ENCODE assay signal across 8 mouse cellular contexts in genomic region chr7:35169341-35169740, GRCm38 (mm10). TPM values are rescaled to one million over a fixed set of nuclear protein-coding genes. Genes with fewer than 3 reads are reported as not detected.
A peak's percentile ranks its signal among the peaks of the same experiment; 100 is the strongest.
DNase-seq lines count a peak whose midpoint lies in the region; ATAC-seq lines count a peak whose summit lies in the region.

No protein-coding gene starts in this region.

- H3K4me3 ChIP-seq in midbrain, embryonic 10.5 days: no peak overlapping the region
- no peak overlapping the region for H3K4me3 ChIP-seq in midbrain, embryonic 16.5 days (ENCODE audit: low read depth, low read length)
- no peak overlapping the region for H3K4me3 ChIP-seq in kidney, embryonic 14.5 days (ENCODE audit: low read length)

- H3K27me3 ChIP-seq in midbrain, embryonic 10.5 days (ENCODE audit: low read depth, poor library complexity, severe bottlenecking): peaks cover 39% of the 10 kb centered on the region
- H3K27me3 ChIP-seq in midbrain, embryonic 16.5 days (ENCODE audit: control insufficient read depth, insufficient read depth, low read depth, low read length): no peaks in the 10 kb centered on the region
- no peaks in the 10 kb centered on the region for H3K27me3 ChIP-seq in kidney, embryonic 14.5 days (ENCODE audit: control insufficient read depth, insufficient read depth, low read length)
- H3K27me3 ChIP-seq in splenic B cell, adult 2 months (ENCODE audit: control insufficient read depth, insufficient read depth, low read length, poor library complexity, severe bottlenecking): no peaks in the 10 kb centered on the region

- H3K36me3 ChIP-seq in midbrain, embryonic 10.5 days: no peaks in the 10 kb centered on the region
- no peaks in the 10 kb centered on the region for H3K36me3 ChIP-seq in midbrain, embryonic 16.5 days (ENCODE audit: control insufficient read depth, insufficient read depth, low read length)
- H3K36me3 ChIP-seq in kidney, embryonic 14.5 days (ENCODE audit: control insufficient read depth, insufficient read depth, low read length): no peaks in the 10 kb centered on the region
- H3K36me3 ChIP-seq in splenic B cell, adult 2 months (ENCODE audit: control insufficient read depth, insufficient read depth, low read length, poor library complexity, severe bottlenecking): no peaks in the 10 kb centered on the region

- no peak for ATAC-seq in midbrain, embryonic 16.5 days
- peak; percentile 75 for ATAC-seq in common myeloid progenitor, adult 5-6 weeks (replicated peaks; ENCODE audit: low read depth, poor library complexity, severe bottlenecking)
- ATAC-seq in kidney, embryonic 14.5 days (ENCODE audit: low FRiP score, low TSS enrichment): peak; percentile 39; the same call in 1 of the 2 replicates

- H3K9ac ChIP-seq in midbrain, embryonic 16.5 days (ENCODE audit: low read depth, low read length): no peak overlapping the region
- H3K9ac ChIP-seq in kidney, embryonic 14.5 days (ENCODE audit: low read depth, low read length): no peak overlapping the region

- peaks cover 19% of the 10 kb centered on the region for H3K4me1 ChIP-seq in midbrain, embryonic 10.5 days
- no peaks in the 10 kb centered on the region for H3K4me1 ChIP-seq in midbrain, embryonic 16.5 days (ENCODE audit: control insufficient read depth, insufficient read depth, low read length)
- no peaks in the 10 kb centered on the region for H3K4me1 ChIP-seq in kidney, embryonic 14.5 days (ENCODE audit: control insufficient read depth, insufficient read depth, low read length)

- no peak overlapping the region for H3K4me2 ChIP-seq in midbrain, embryonic 16.5 days (ENCODE audit: low read length)
- H3K4me2 ChIP-seq in kidney, embryonic 14.5 days (replicated peaks; ENCODE audit: low read depth, low read length): no peak overlapping the region

- H3K27ac ChIP-seq in midbrain, embryonic 10.5 days (replicated peaks): no peak overlapping the region
- no peak overlapping the region for H3K27ac ChIP-seq in midbrain, embryonic 16.5 days (ENCODE audit: low read length)
- no peak overlapping the region for H3K27ac ChIP-seq in kidney, embryonic 14.5 days (ENCODE audit: low read depth, low read length)

- peak; percentile 84 for DNase-seq in midbrain, embryonic 10.5 days (ENCODE audit: low spot score)
- peak; percentile 68 for DNase-seq in gastrocnemius, postnatal 25 days
- DNase-seq in liver: peak; percentile 81
- DNase-seq in natural killer cell, adult 2 months (ENCODE audit: low spot score in 2 of 2): peak; percentile 53 to 71
- peak; percentile 78 for DNase-seq in splenic B cell, adult 2 months (ENCODE audit: low read depth, low spot score)

- WGBS in midbrain, embryonic 10.5 days: 16% methylated on average over 6 of the region's 6 CpGs
- 14% methylated on average over 6 of the region's 6 CpGs for WGBS in midbrain, embryonic 16.5 days
- 13% methylated on average over 6 of the region's 6 CpGs for WGBS in kidney, embryonic 14.5 days

- no peaks in the 10 kb centered on the region for H3K9me3 ChIP-seq in midbrain, embryonic 10.5 days (replicated peaks)
- no peaks in the 10 kb centered on the region for H3K9me3 ChIP-seq in midbrain, embryonic 16.5 days (replicated peaks; ENCODE audit: control insufficient read depth, low read length, poor library complexity, severe bottlenecking)
- H3K9me3 ChIP-seq in kidney, embryonic 14.5 days (ENCODE audit: control insufficient read depth, low read length): no peaks in the 10 kb centered on the region

RNA-seq across cellular contexts. Expression of gene Slc7a10, which starts 16.8 kb away (rescaled TPM):
- 0.17 and 0.35 TPM in 2 replicates for polyA plus RNA-seq in midbrain, embryonic 10.5 days (2016; fragmentation: Nextera tagmentation; extraction: Ambion mirVana)
- polyA plus RNA-seq in midbrain, embryonic 16.5 days (2015; fragmentation: Nextera tagmentation; extraction: Ambion mirVana): 9.8 and 21.0 TPM in 2 replicates
- total RNA-seq in common myeloid progenitor, adult 5-6 weeks (2017): not detected in 2 replicates
- 1 to 10 TPM in 1 of 2 experiments, under 1 TPM in 1; 0.31 to 7.7 TPM for total RNA-seq in gastrocnemius, postnatal 25 days (2021)
- polyA plus RNA-seq in kidney, embryonic 14.5 days (2014; fragmentation: Nextera tagmentation; extraction: Ambion mirVana): 0.47 and 0.70 TPM in 2 replicates

RNA-seq across cellular contexts. Expression of gene Lrp3, which starts 46.0 kb away (rescaled TPM):
- 11.9 and 13.5 TPM in 2 replicates for polyA plus RNA-seq in midbrain, embryonic 10.5 days (2016; fragmentation: Nextera tagmentation; extraction: Ambion mirVana)
- polyA plus RNA-seq in midbrain, embryonic 16.5 days (2015; fragmentation: Nextera tagmentation; extraction: Ambion mirVana): 23.9 and 25.6 TPM in 2 replicates
- 0.14 TPM in 1 of 2 replicates, not detected in the other for total RNA-seq in common myeloid progenitor, adult 5-6 weeks (2017)
- total RNA-seq in gastrocnemius, postnatal 25 days (2021): 1 to 10 TPM; 7.6 to 8.2 TPM
- polyA plus RNA-seq in kidney, embryonic 14.5 days (2014; fragmentation: Nextera tagmentation; extraction: Ambion mirVana): 7.6 and 9.7 TPM in 2 replicates

RNA-seq across cellular contexts. Expression of gene Cebpa, which starts 50.2 kb away (rescaled TPM):
- 0.35 and 0.38 TPM in 2 replicates for polyA plus RNA-seq in midbrain, embryonic 10.5 days (2016; fragmentation: Nextera tagmentation; extraction: Ambion mirVana)
- polyA plus RNA-seq in midbrain, embryonic 16.5 days (2015; fragmentation: Nextera tagmentation; extraction: Ambion mirVana): 0.33 and 0.51 TPM in 2 replicates
- 14.3 and 19.7 TPM in 2 replicates for total RNA-seq in common myeloid progenitor, adult 5-6 weeks (2017)
- 10 to 100 TPM in 1 of 2 experiments, 1 to 10 TPM in 1; 2.1 to 19.6 TPM for total RNA-seq in gastrocnemius, postnatal 25 days (2021)
- polyA plus RNA-seq in kidney, embryonic 14.5 days (2014; fragmentation: Nextera tagmentation; extraction: Ambion mirVana): 0.92 and 1.5 TPM in 2 replicates
